Mouse (Mus musculus) liver, embryonic 12.5 days (tissue): ENCODE measurements at regions not wholly inside any gene's neighbourhood (a gene's known extent, or its start where the extent isn't known, plus 50 kb on each side); places are given as distances from the start of the nearest gene placed in this dataset.

Experiments
- ATAC-seq: fragments of 200-750 bp; cut with Nextera tagmentation; 2 replicates; pipeline ENCODE4 v1.8.0; 2017; ENCODE audit warnings: moderate number of reproducible peaks, mild to moderate bottlenecking, moderate library complexity
- H3K27ac ChIP-seq: fragments of 300-500 bp; sonication (generic); 2 replicates; pipeline ENCODE4 v1.5.1; 2016; ENCODE audit warnings: mild to moderate bottlenecking
- H3K27me3 ChIP-seq: fragments of 300-500 bp; sonication (generic); replicated peaks from 2 replicates; pipeline ENCODE4 v1.6.1; 2016; ENCODE audit warnings: mild to moderate bottlenecking, moderate library complexity
- H3K36me3 ChIP-seq: fragments of 300-500 bp; sonication (generic); 2 replicates; pipeline ENCODE4 v1.6.1; 2016; ENCODE audit warnings: mild to moderate bottlenecking, moderate library complexity
- H3K4me1 ChIP-seq: fragments of 300-500 bp; sonication (generic); 2 replicates; pipeline ENCODE4 v1.6.1; 2016
- H3K4me2 ChIP-seq: fragments of 300-500 bp; sonication (generic); 2 replicates; pipeline ENCODE4 v1.6.1; 2016; ENCODE audit warnings: mild to moderate bottlenecking, moderate library complexity
- H3K4me3 ChIP-seq: fragments of 300-500 bp; sonication (generic); 2 replicates; pipeline ENCODE4 v1.5.1; 2016; ENCODE audit warnings: mild to moderate bottlenecking, moderate library complexity
- H3K9ac ChIP-seq: fragments of 300-500 bp; sonication (generic); 2 replicates; pipeline ENCODE4 v1.6.1; 2016; ENCODE audit warnings: mild to moderate bottlenecking, moderate library complexity
- H3K9me3 ChIP-seq: fragments of 300-500 bp; sonication (generic); replicated peaks from 2 replicates; pipeline ENCODE4 v1.6.1; 2016; ENCODE audit warnings: mild to moderate bottlenecking, moderate library complexity
- WGBS: fragments of 180-500 bp; shearing (Covaris S2); methylation state at CpG from one replicate; pipeline ENCODE4 v1.1.7; 2016; ENCODE audit not compliant: insufficient replicate concordance; 5-methylcytosine and 5-hydroxymethylcytosine counted together

DNA sequence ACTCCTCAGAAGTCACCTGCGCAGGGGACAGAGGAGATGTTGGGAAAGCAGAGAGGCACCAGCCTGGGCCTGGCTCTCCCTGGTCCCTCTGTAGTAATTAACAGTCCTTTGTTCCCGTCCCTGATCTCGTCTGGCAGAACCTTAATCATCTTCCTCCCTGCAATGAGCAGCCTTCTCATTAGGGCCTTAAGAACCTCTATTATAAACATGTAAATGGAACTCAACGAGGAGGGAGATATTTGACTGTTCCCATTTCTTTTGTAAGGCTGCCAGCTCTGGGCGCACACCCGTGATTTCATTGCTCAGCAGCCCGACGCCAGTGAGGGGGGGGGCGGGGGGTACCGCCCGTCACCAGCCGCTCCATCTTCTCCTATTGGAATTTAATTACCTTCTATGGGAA is 81.8 kb upstream of the Thy1 start:
- H3K4me2 ChIP-seq, result no peak overlapping the region
- H3K9ac ChIP-seq, result no peak overlapping the region
- H3K4me3 ChIP-seq, result no peak overlapping the region
- WGBS, result 59% methylated on average over 12 of the region's 12 CpGs
- no peaks in the 10 kb centered on the region for H3K9me3 ChIP-seq
- no peak for ATAC-seq
- no peaks in the 10 kb centered on the region for H3K4me1 ChIP-seq
- H3K27me3 ChIP-seq, result no peaks in the 10 kb centered on the region
- no peak overlapping the region for H3K27ac ChIP-seq
- H3K36me3 ChIP-seq, result no peaks in the 10 kb centered on the region

DNA sequence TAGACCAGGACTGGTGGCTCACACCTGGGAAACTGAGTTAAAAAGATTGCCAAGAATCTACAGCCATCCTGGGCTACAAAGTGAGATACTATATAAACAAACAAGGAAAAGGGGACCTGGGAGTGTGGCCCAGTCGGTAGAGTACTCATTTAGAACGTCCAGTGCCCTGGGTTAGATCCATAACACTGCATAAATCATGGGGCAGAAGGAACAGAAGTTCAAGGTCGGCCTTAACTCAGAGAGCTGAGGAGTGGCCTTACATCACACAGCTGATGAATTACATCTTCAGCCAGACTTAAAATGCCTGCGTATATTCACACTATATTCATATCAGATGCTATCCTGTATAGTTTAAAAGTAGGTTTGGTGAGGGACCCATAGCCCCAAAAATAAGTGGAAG is 78.0 kb upstream of the Thy1 start:
- Histone ChIP-seq H3K9ac (no peak overlapping the region), H3K27ac (no peak overlapping the region), H3K4me2 (no peak overlapping the region), H3K4me1 (no peaks in the 10 kb centered on the region), H3K27me3 (peaks cover 4% of the 10 kb centered on the region; the same call in 1 of the 2 replicates), H3K36me3 (no peaks in the 10 kb centered on the region), H3K9me3 (no peaks in the 10 kb centered on the region), H3K4me3 (no peak overlapping the region)
- WGBS, result 41% methylated on average over 4 of the region's 4 CpGs
- no peak for ATAC-seq

DNA sequence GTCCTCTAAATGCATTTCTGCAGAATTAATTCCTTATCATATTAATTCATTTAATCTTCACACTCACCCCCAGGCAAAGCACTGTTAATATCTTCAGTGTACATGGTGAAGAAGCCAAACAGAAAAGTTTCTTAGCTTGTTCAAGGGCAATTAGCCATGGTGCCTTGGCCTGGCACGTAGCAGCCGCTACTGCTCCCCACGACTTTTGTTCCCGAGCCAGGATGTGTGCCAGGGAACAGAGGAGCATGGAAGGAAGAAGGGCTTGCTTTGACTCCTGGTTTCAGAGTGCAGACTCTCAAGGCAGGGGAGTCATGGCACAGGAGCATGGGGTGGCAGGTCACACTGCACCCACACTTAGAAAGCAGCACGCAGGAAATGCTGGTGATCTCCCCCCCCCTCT is 77.4 kb upstream of the Thy1 start:
- Histone ChIP-seq H3K9ac (no peak overlapping the region), H3K9me3 (no peaks in the 10 kb centered on the region), H3K36me3 (no peaks in the 10 kb centered on the region), H3K27me3 (peaks cover 6% of the 10 kb centered on the region; the same call in 1 of the 2 replicates), H3K4me2 (no peak overlapping the region), H3K4me1 (no peaks in the 10 kb centered on the region), H3K4me3 (no peak overlapping the region), H3K27ac (no peak overlapping the region)
- no peak for ATAC-seq
- WGBS, result 68% methylated on average over 5 of the region's 5 CpGs

DNA sequence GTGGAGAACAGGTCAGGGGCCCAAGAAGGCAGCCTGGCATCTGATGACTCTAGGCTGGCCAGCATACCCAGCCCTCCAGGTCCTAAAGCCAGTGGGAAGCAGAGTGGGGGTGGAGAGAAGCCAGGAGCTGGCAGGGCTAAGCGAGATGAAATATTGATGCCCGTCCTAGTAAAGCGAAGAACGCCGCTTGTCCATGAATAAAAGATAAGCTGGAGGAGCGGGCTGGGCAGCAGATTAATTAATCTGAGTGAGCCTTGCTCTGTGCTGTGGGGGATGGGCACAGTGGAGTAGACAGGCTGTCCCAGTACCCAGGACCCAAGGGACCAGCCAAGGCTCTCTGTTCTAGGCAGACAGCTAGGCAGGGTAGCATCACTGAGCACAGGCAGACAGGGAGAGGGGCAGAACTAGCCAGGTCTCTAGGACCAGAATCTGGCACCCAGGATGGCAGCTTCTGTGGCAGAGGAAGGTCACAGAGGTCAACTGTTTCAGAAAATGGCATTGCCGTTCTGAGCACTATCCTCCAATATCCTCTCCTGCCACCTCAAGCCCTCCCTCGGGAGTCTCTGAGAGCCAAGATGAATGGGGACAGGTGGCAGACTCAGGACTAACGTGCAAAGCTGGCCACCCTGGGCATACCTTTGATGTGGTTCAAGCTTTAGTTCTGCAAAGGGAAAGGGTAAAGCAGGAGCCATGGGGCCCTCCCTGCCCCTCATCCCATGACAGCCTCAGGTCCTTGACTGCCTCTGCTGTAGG is 73.0 kb upstream of the Thy1 start:
- 54% methylated on average over 9 of the region's 9 CpGs for WGBS
- ATAC-seq, result no peak
- no peaks in the 10 kb centered on the region for H3K4me1 ChIP-seq
- no peaks in the 10 kb centered on the region for H3K9me3 ChIP-seq
- no peak overlapping the region for H3K4me2 ChIP-seq
- peaks cover 6% of the 10 kb centered on the region for H3K27me3 ChIP-seq
- no peak overlapping the region for H3K27ac ChIP-seq
- no peaks in the 10 kb centered on the region for H3K36me3 ChIP-seq
- no peak overlapping the region for H3K4me3 ChIP-seq
- H3K9ac ChIP-seq, result no peak overlapping the region

DNA sequence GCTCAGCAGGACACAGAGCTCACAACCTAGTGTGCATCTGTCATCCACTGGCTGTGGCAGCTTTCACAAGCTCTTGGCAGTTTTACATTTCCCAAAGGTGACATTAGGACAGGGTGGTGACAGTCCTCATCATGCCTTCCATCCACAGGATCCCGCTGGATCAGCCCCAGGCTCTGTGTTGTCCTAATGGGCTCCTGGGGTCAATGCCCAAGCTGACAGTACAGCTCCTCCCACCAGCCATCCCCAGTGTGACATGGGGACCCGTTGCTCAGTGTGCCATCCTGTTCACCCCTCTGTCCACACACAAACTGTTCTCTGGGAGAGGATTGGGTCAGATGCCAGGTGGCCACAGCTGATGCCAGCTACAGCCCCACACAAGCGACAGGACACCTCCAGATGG is 72.3 kb upstream of the Thy1 start:
- H3K27me3 ChIP-seq, result peaks cover 6% of the 10 kb centered on the region
- H3K4me3 ChIP-seq, result no peak overlapping the region
- H3K36me3 ChIP-seq, result no peaks in the 10 kb centered on the region
- no peak overlapping the region for H3K27ac ChIP-seq
- no peak for ATAC-seq
- no peaks in the 10 kb centered on the region for H3K4me1 ChIP-seq
- WGBS, result 41% methylated on average over 3 of the region's 3 CpGs
- H3K9ac ChIP-seq, result no peak overlapping the region
- no peaks in the 10 kb centered on the region for H3K9me3 ChIP-seq
- no peak overlapping the region for H3K4me2 ChIP-seq

DNA sequence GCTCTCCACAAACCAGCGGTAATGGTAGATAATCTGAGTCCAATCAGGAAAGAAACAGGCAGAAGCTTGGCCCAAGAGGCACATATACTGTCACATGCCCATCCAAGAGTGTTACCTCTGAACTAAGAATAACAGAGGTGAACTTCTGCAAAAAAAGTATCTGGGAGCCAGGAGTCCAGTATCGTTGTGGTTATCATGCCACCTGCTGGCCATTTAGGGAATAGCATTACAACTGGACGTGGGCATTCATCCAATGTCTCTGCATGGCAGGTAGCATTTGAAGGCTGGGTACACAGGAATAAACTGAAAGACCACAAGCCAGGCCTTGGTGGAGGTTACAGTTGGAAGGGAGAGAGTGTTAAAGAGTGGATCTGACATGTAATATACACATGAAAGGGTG is 70.9 kb upstream of the Thy1 start:
- Histone ChIP-seq H3K9ac (no peak overlapping the region), H3K4me1 (no peaks in the 10 kb centered on the region), H3K27ac (no peak overlapping the region), H3K4me2 (no peak overlapping the region), H3K4me3 (no peak overlapping the region), H3K9me3 (no peaks in the 10 kb centered on the region), H3K27me3 (peaks cover 6% of the 10 kb centered on the region), H3K36me3 (no peaks in the 10 kb centered on the region)
- no peak for ATAC-seq
- WGBS, result 8% methylated on average over 3 of the region's 3 CpGs

DNA sequence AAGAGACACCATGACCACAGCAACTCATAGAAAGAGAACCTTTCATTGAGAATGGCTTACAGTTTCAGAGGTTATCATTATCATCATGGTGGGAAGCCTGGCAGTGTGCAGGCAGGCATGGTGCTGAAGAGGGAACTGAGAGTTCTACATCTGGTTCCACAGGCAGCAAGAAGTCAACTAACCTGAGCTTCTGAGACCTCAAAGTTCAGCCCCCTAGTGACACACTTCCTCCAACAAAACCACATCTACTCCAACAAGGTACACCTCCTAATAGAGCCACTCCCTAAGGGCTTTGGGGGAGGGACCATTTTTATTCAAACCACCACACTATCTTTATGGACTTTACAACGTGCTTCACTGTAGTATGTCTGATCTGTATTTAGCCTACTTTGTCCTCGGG is 67.8 kb upstream of the Thy1 start:
- no peak for ATAC-seq
- H3K9me3 ChIP-seq, result no peaks in the 10 kb centered on the region
- no peaks in the 10 kb centered on the region for H3K4me1 ChIP-seq
- no peak overlapping the region for H3K4me2 ChIP-seq
- no peaks in the 10 kb centered on the region; the same call in 1 of the 2 replicates for H3K27me3 ChIP-seq
- WGBS, result 35% methylated on average over 2 of the region's 2 CpGs
- H3K36me3 ChIP-seq, result no peaks in the 10 kb centered on the region
- no peak overlapping the region for H3K9ac ChIP-seq
- H3K27ac ChIP-seq, result no peak overlapping the region
- no peak overlapping the region for H3K4me3 ChIP-seq

DNA sequence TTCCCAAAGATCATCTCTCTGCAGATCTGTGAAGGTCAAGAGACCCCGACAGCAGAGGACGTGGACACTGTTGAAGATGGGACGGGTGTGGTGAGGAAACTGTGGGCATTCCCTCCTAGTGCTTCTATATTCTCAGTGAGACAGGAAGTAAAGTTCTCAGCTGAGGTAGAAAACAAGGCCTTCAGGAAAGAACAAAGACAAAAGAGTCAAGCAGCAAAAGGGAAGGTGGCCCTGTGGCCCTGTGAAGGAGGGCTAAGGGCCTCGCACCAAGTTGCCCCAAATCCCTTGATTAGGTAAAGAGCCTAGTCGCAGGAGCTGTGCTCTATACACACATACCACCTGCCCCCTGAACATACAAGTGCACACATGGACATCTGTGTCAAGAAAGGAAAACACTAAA is 66.8 kb upstream of the Thy1 start:
- no peak for ATAC-seq
- 51% methylated on average over 5 of the region's 5 CpGs for WGBS

DNA sequence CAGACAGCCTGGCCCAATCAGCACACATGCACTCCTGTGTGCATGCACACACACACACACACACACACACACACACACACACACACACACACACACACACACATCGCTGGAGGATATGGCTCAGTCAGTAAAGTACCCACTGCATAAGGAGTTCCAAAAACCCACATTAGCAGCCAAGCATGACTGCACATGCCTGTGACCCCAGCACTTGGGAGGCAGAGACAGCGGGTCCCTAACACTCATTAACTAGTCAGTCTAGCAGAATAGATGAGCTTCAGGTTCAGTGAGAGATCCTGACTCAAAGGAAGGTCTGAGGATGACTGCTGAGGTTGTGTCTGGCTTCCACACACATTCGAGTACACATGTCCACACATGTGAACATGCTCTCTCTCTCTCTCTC is 65.4 kb upstream of the Thy1 start:
- no peak overlapping the region for H3K4me3 ChIP-seq
- H3K27me3 ChIP-seq, result no peaks in the 10 kb centered on the region
- H3K36me3 ChIP-seq, result no peaks in the 10 kb centered on the region
- no peak overlapping the region for H3K27ac ChIP-seq
- no peaks in the 10 kb centered on the region for H3K9me3 ChIP-seq
- no peaks in the 10 kb centered on the region for H3K4me1 ChIP-seq
- 64% methylated on average over 3 of the region's 3 CpGs for WGBS
- no peak for ATAC-seq
- no peak overlapping the region for H3K9ac ChIP-seq
- no peak overlapping the region for H3K4me2 ChIP-seq

More for the DNA sequence above, 66.8 kb upstream of the Thy1 start:
- H3K4me3 ChIP-seq, result no peak overlapping the region
- no peaks in the 10 kb centered on the region for H3K4me1 ChIP-seq
- no peaks in the 10 kb centered on the region for H3K9me3 ChIP-seq
- no peaks in the 10 kb centered on the region for H3K36me3 ChIP-seq
- no peak overlapping the region for H3K9ac ChIP-seq
- H3K27ac ChIP-seq, result no peak overlapping the region
- no peak overlapping the region for H3K4me2 ChIP-seq
- no peaks in the 10 kb centered on the region; the same call in 1 of the 2 replicates for H3K27me3 ChIP-seq

DNA sequence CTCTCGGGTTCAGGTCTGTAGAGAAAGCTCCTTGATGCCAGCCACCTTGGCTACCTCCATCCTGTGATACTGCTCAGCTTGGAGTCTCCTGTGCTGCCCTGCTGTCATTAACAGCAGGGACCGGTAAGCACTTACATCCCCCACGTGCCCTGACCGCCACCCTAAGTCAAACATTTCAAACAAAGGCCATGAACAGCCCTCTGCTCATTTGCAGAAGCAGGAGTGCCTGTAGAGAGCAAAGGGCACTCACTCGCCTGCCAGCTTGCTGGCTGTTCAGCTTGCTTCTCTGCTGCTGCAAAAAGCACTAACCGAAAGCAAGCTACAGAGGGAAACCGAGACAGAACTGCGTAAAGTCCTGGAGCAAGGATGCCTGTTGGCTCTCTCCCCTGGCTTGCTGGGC is 61.8 kb upstream of the Thy1 start:
- 0 out of 2 replicates have a peak, but pooled peaks have one; percentile 50 for ATAC-seq
- peaks cover 2% of the 10 kb centered on the region; the same call in 1 of the 2 replicates for H3K27me3 ChIP-seq

DNA sequence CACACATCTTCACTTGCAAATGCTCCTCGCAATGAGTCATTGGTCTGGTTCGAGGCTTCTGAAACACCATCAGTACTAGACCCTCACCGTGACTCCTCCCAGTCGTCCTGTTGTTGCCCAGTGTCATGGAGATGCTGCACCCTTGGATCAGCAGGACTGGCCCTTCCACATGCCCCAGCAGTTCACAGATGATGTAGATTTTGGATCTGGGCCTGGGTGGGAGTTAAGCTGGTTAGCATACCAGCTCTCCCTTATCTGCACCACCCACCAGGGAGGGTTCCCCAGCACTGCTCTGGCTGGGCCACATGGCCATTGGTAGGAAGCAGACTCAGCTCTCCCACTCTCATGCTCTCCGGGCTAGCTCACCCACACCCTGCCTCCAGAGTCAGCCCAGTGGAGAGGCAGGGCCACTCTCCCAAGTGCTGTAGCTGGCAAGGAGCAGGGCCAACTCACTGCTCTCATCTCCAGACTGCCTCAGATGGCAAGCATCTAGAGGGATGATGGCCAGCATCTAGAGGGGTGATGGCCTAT is 60.8 kb upstream of the Thy1 start:
- H3K4me1 ChIP-seq, result no peaks in the 10 kb centered on the region
- no peak overlapping the region for H3K4me2 ChIP-seq
- no peak overlapping the region for H3K27ac ChIP-seq
- no peak for ATAC-seq
- H3K9ac ChIP-seq, result no peak overlapping the region
- WGBS, result 33% methylated on average over 5 of the region's 5 CpGs
- no peak overlapping the region for H3K4me3 ChIP-seq
- no peaks in the 10 kb centered on the region for H3K9me3 ChIP-seq
- peaks cover 3% of the 10 kb centered on the region; the same call in 1 of the 2 replicates for H3K27me3 ChIP-seq
- H3K36me3 ChIP-seq, result no peaks in the 10 kb centered on the region

More for the DNA sequence above, 61.8 kb upstream of the Thy1 start:
- Histone ChIP-seq H3K4me1 (no peaks in the 10 kb centered on the region), H3K4me2 (no peak overlapping the region), H3K9me3 (no peaks in the 10 kb centered on the region), H3K9ac (no peak overlapping the region), H3K36me3 (no peaks in the 10 kb centered on the region), H3K4me3 (no peak overlapping the region), H3K27ac (0 out of 2 replicates have a peak overlapping the region, but pooled peaks have one; percentile 40)
- WGBS, result 39% methylated on average over 8 of the region's 8 CpGs

DNA sequence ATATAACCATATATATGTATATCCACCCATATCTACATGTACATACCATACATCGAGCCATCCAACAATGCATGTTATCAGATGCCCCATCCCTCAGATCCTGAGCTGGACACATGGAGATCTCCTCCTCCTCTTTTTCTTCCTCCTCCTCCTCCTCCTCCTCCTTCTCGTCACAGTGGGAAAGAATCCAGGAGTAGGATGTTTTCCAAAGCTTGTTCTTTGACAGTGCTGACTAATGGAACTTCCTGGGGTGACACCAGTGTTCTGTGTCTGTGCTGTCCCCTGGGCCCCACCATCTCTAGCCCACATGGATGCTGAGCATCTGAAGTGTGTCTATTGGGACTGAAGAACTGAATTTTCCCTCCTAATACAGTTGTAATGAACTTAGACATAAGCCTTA is 60.0 kb upstream of the Thy1 start:
- Histone ChIP-seq H3K9ac (no peak overlapping the region), H3K4me1 (no peaks in the 10 kb centered on the region), H3K27ac (no peak overlapping the region), H3K36me3 (no peaks in the 10 kb centered on the region), H3K4me2 (no peak overlapping the region), H3K9me3 (no peaks in the 10 kb centered on the region), H3K4me3 (no peak overlapping the region), H3K27me3 (peaks cover 3% of the 10 kb centered on the region; the same call in 1 of the 2 replicates)
- 44% methylated on average over 2 of the region's 2 CpGs for WGBS
- no peak for ATAC-seq
